ENCODE assay signal across 21 mouse cellular contexts in the genomic region with DNA sequence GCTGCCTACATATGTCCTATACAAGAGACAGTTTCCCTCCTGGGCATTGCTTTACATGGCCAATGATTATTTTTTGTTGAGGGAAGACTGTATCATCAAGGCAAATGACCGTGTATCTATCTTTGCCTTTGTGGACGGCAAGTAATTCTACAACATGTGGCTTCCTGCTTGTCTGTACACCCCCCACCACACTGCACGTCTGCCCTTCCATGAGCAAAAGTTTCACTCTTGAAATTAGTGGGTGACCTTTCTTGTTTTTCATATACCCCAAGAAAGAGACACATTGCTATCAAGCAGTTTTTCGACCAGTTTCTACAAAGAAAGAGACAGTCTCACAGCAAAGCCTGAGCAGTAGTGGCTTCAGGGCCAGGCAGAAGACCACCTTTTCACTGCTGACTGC.
"Had no signal": no experiment of that assay in that cellular context is flagged by ENCODE, and none has a peak within 500 bp of the region (broad histone marks: within the 10 kb centered on the region; RNA-seq: fewer than 3 reads in every experiment).

No protein-coding gene starts in this region.

- H3K9ac ChIP-seq: lung, embryonic 15.5 days; midbrain, embryonic 13.5 days; midbrain, embryonic 15.5 days; neural tube, embryonic 13.5 days; neural tube, embryonic 15.5 days had no signal

- H3K27ac ChIP-seq: lung, embryonic 15.5 days; macrophage; midbrain, embryonic 13.5 days; midbrain, embryonic 15.5 days; neural tube, embryonic 13.5 days; neural tube, embryonic 15.5 days had no signal

- H3K36me3 ChIP-seq: lung, embryonic 15.5 days; midbrain, embryonic 13.5 days; midbrain, embryonic 15.5 days; neural tube, embryonic 13.5 days; neural tube, embryonic 15.5 days had no signal

- H3K4me2 ChIP-seq: lung, embryonic 15.5 days; midbrain, embryonic 11.5 days; midbrain, embryonic 13.5 days; midbrain, embryonic 15.5 days; neural tube, embryonic 13.5 days; neural tube, embryonic 15.5 days had no signal

- H3K4me3 ChIP-seq: lung, embryonic 15.5 days; megakaryocyte, embryonic 14.5 days; midbrain, embryonic 13.5 days; midbrain, embryonic 15.5 days; myocyte; neural tube, embryonic 13.5 days; neural tube, embryonic 15.5 days had no signal

- ATAC-seq: lung, postnatal 0 days; midbrain, embryonic 13.5 days; midbrain, embryonic 15.5 days had no signal

- DNase-seq: lung, adult 2 months; lung, postnatal 14 days; lung, postnatal 36 days; retina, postnatal 1 day; right cerebral cortex, adult 18-20 months; right cerebral cortex, postnatal 25 days; right cerebral cortex, postnatal 4 days; spleen, adult 18-20 months; thymus, adult 18-20 months; thymus, postnatal 14 days; thymus, postnatal 36 days had no signal

- H3K9me3 ChIP-seq: lung, embryonic 15.5 days; megakaryocyte, embryonic 14.5 days; midbrain, embryonic 13.5 days; midbrain, embryonic 15.5 days; neural tube, embryonic 13.5 days; neural tube, embryonic 15.5 days had no signal

- H3K4me1 ChIP-seq: lung, embryonic 15.5 days; megakaryocyte, embryonic 14.5 days; midbrain, embryonic 13.5 days; midbrain, embryonic 15.5 days; neural tube, embryonic 13.5 days; neural tube, embryonic 15.5 days had no signal

- H3K27me3 ChIP-seq: lung, embryonic 15.5 days; megakaryocyte, embryonic 14.5 days; midbrain, embryonic 13.5 days; midbrain, embryonic 15.5 days; neural tube, embryonic 13.5 days; neural tube, embryonic 15.5 days had no signal
